Mouse (Mus musculus) embryonic facial prominence, embryonic 13.5 days (tissue): ENCODE data around the gene Rftn1. TPM values are rescaled to one million over a fixed set of nuclear protein-coding genes. Genes with fewer than 3 reads are reported as not detected.

Source experiments
- ATAC-seq: fragments of 200-750 bp; cut with Nextera tagmentation; 2 replicates; pipeline ENCODE4 v1.8.0; 2017; ENCODE audit warnings: low read depth; ENCODE audit not compliant: insufficient number of reproducible peaks, insufficient read depth, low FRiP score, low TSS enrichment
- H3K27ac ChIP-seq: fragments of 300-500 bp; sonication (generic); 2 replicates; pipeline ENCODE4 v1.5.1; 2015; ENCODE audit warnings: moderate library complexity, mild to moderate bottlenecking, inconsistent platforms
- H3K27me3 ChIP-seq: fragments of 300-500 bp; sonication (generic); 2 replicates; pipeline ENCODE4 v1.6.1; 2015; ENCODE audit warnings: mild to moderate bottlenecking, inconsistent platforms
- H3K36me3 ChIP-seq: fragments of 300-500 bp; sonication (generic); 2 replicates; pipeline ENCODE4 v1.6.1; 2015; ENCODE audit warnings: mild to moderate bottlenecking, inconsistent platforms
- H3K4me1 ChIP-seq: fragments of 300-500 bp; sonication (generic); 2 replicates; pipeline ENCODE4 v1.6.1; 2015; ENCODE audit warnings: inconsistent platforms
- H3K4me2 ChIP-seq: fragments of 300-500 bp; sonication (generic); 2 replicates; pipeline ENCODE4 v1.6.1; 2015; ENCODE audit warnings: moderate library complexity, mild to moderate bottlenecking, inconsistent platforms
- H3K4me3 ChIP-seq: fragments of 300-500 bp; sonication (generic); 2 replicates; pipeline ENCODE4 v1.5.1; 2015; ENCODE audit warnings: mild to moderate bottlenecking, inconsistent platforms
- H3K9ac ChIP-seq: fragments of 300-500 bp; sonication (generic); 2 replicates; pipeline ENCODE4 v1.6.1; 2015; ENCODE audit warnings: mild to moderate bottlenecking, inconsistent platforms
- H3K9me3 ChIP-seq: fragments of 300-500 bp; sonication (generic); 2 replicates; pipeline ENCODE4 v1.6.1; 2016; ENCODE audit warnings: inconsistent platforms
- WGBS: fragments of 180-500 bp; shearing (Covaris S2); methylation state at CpG from one replicate; pipeline ENCODE4 v1.1.7; 2015; ENCODE audit warnings: mixed read lengths; 5-methylcytosine and 5-hydroxymethylcytosine counted together
- polyA plus RNA-seq: library from polyadenylated mRNA; unstranded; fragments of >200 nt; fragmentation: Nextera tagmentation; extraction: Ambion mirVana; gene quantifications from 2 replicates; pipeline ENCODE4 v1.2.1, GENCODE M21; 2015

Gene Rftn1
- polyA plus RNA-seq, 1 experiment from 2014 or later, result 15.8 TPM

GRCm38 (mm10) chr17:50100070-50100469 lies 90.4 kb downstream of the Rftn1 start:
- Histone ChIP-seq H3K27me3 (no peaks in the 10 kb centered on the region), H3K36me3 (no peaks in the 10 kb centered on the region), H3K9ac (no peak overlapping the region), H3K4me1 (peaks cover 4% of the 10 kb centered on the region; the same call in 1 of the 2 replicates), H3K27ac (no peak overlapping the region), H3K4me3 (no peak overlapping the region), H3K4me2 (no peak overlapping the region), H3K9me3 (no peaks in the 10 kb centered on the region)
- no peak for ATAC-seq
- 64% methylated on average over 12 of the region's 12 CpGs for WGBS

- H3K4me2 ChIP-seq, result no peak overlapping the region
- H3K9me3 ChIP-seq, result no peaks in the 10 kb centered on the region
- peaks cover 4% of the 10 kb centered on the region; the same call in 1 of the 2 replicates for H3K4me1 ChIP-seq
- H3K36me3 ChIP-seq, result no peaks in the 10 kb centered on the region
- no peaks in the 10 kb centered on the region for H3K27me3 ChIP-seq
- ATAC-seq, result no peak
- no peak overlapping the region for H3K9ac ChIP-seq
- H3K27ac ChIP-seq, result no peak overlapping the region
- H3K4me3 ChIP-seq, result no peak overlapping the region
- 67% methylated on average over 8 of the region's 8 CpGs for WGBS
These were observed 91.1 kb downstream of the Rftn1 start for GRCm38 (mm10) chr17:50099378-50099777.

GRCm38 (mm10) chr17:50098297-50098696 lies 92.2 kb downstream of the Rftn1 start:
- Histone ChIP-seq H3K9ac (no peak overlapping the region), H3K27ac (no peak overlapping the region), H3K9me3 (no peaks in the 10 kb centered on the region), H3K4me1 (peaks cover 4% of the 10 kb centered on the region; the same call in 1 of the 2 replicates), H3K36me3 (no peaks in the 10 kb centered on the region), H3K4me3 (no peak overlapping the region), H3K27me3 (no peaks in the 10 kb centered on the region), H3K4me2 (no peak overlapping the region)
- ATAC-seq, result no peak
- WGBS, result 82% methylated on average over 6 of the region's 6 CpGs

GRCm38 (mm10) chr17:50097831-50098230 lies 92.6 kb downstream of the Rftn1 start:
- Histone ChIP-seq H3K27ac (no peak overlapping the region), H3K36me3 (no peaks in the 10 kb centered on the region), H3K9ac (no peak overlapping the region), H3K4me2 (no peak overlapping the region), H3K4me3 (no peak overlapping the region), H3K27me3 (no peaks in the 10 kb centered on the region), H3K4me1 (peaks cover 6% of the 10 kb centered on the region), H3K9me3 (no peaks in the 10 kb centered on the region)
- ATAC-seq, result no peak
- WGBS, result 83% methylated on average over 5 of the region's 5 CpGs

GRCm38 (mm10) chr17:50096305-50096704 lies 94.2 kb downstream of the Rftn1 start:
- Histone ChIP-seq H3K4me2 (no peak overlapping the region), H3K27me3 (no peaks in the 10 kb centered on the region), H3K36me3 (no peaks in the 10 kb centered on the region), H3K9ac (no peak overlapping the region), H3K27ac (no peak overlapping the region), H3K4me3 (no peak overlapping the region), H3K9me3 (no peaks in the 10 kb centered on the region), H3K4me1 (peaks cover 19% of the 10 kb centered on the region)
- 96% methylated on average over 4 of the region's 4 CpGs for WGBS
- no peak for ATAC-seq

GRCm38 (mm10) chr17:50094596-50094995 lies 95.9 kb downstream of the Rftn1 start:
- no peak overlapping the region for H3K27ac ChIP-seq
- H3K4me3 ChIP-seq, result no peak overlapping the region
- H3K36me3 ChIP-seq, result no peaks in the 10 kb centered on the region
- H3K9ac ChIP-seq, result no peak overlapping the region
- H3K4me2 ChIP-seq, result no peak overlapping the region
- no peak for ATAC-seq
- H3K27me3 ChIP-seq, result no peaks in the 10 kb centered on the region
- H3K4me1 ChIP-seq, result peaks cover 16% of the 10 kb centered on the region; the same call in 1 of the 2 replicates
- H3K9me3 ChIP-seq, result no peaks in the 10 kb centered on the region

GRCm38 (mm10) chr17:50094077-50094476 lies 96.4 kb downstream of the Rftn1 start:
- Histone ChIP-seq H3K4me1 (peaks cover 16% of the 10 kb centered on the region; the same call in 1 of the 2 replicates), H3K9ac (no peak overlapping the region), H3K27me3 (no peaks in the 10 kb centered on the region), H3K4me3 (no peak overlapping the region), H3K36me3 (no peaks in the 10 kb centered on the region), H3K27ac (no peak overlapping the region), H3K4me2 (no peak overlapping the region), H3K9me3 (no peaks in the 10 kb centered on the region)
- ATAC-seq, result no peak
- WGBS, result 74% methylated on average over 5 of the region's 5 CpGs

GRCm38 (mm10) chr17:50093356-50093755 lies 97.1 kb downstream of the Rftn1 start:
- H3K4me3 ChIP-seq, result no peak overlapping the region

GRCm38 (mm10) chr17:50092848-50093247 lies 97.6 kb downstream of the Rftn1 start:
- WGBS, result 79% methylated on average over 8 of the region's 8 CpGs

More at GRCm38 (mm10) chr17:50093356-50093755, 97.1 kb downstream of the Rftn1 start:
- Histone ChIP-seq H3K4me2 (no peak overlapping the region), H3K27me3 (no peaks in the 10 kb centered on the region), H3K27ac (no peak overlapping the region), H3K4me1 (peaks cover 16% of the 10 kb centered on the region; the same call in 1 of the 2 replicates), H3K9ac (no peak overlapping the region), H3K9me3 (no peaks in the 10 kb centered on the region), H3K36me3 (no peaks in the 10 kb centered on the region)
- no peak for ATAC-seq
- WGBS, result 65% methylated on average over 3 of the region's 3 CpGs

GRCm38 (mm10) chr17:50091829-50092228 lies 98.6 kb downstream of the Rftn1 start:
- WGBS, result 25% methylated on average over 6 of the region's 6 CpGs
- ATAC-seq, result no peak
- no peaks in the 10 kb centered on the region for H3K9me3 ChIP-seq
- H3K36me3 ChIP-seq, result no peaks in the 10 kb centered on the region
- H3K27ac ChIP-seq, result no peak overlapping the region
- no peak overlapping the region for H3K4me3 ChIP-seq
- H3K9ac ChIP-seq, result no peak overlapping the region
- no peaks in the 10 kb centered on the region for H3K27me3 ChIP-seq
- H3K4me1 ChIP-seq, result peaks cover 16% of the 10 kb centered on the region; the same call in 1 of the 2 replicates
- H3K4me2 ChIP-seq, result no peak overlapping the region

More at GRCm38 (mm10) chr17:50092848-50093247, 97.6 kb downstream of the Rftn1 start:
- ATAC-seq, result no peak
- H3K4me1 ChIP-seq, result peaks cover 16% of the 10 kb centered on the region; the same call in 1 of the 2 replicates
- H3K9ac ChIP-seq, result no peak overlapping the region
- no peaks in the 10 kb centered on the region for H3K36me3 ChIP-seq
- H3K27ac ChIP-seq, result no peak overlapping the region
- no peak overlapping the region for H3K4me3 ChIP-seq
- no peak overlapping the region for H3K4me2 ChIP-seq
- no peaks in the 10 kb centered on the region for H3K9me3 ChIP-seq
- H3K27me3 ChIP-seq, result no peaks in the 10 kb centered on the region

- no peak for ATAC-seq
- H3K27ac ChIP-seq, result no peak overlapping the region
- no peaks in the 10 kb centered on the region for H3K9me3 ChIP-seq
These were observed 100.7 kb downstream of the Rftn1 start for GRCm38 (mm10) chr17:50089725-50090124.

GRCm38 (mm10) chr17:50088054-50088453 lies 102.4 kb downstream of the Rftn1 start:
- Histone ChIP-seq H3K9ac (no peak overlapping the region), H3K9me3 (no peaks in the 10 kb centered on the region), H3K27me3 (no peaks in the 10 kb centered on the region), H3K4me3 (no peak overlapping the region), H3K27ac (no peak overlapping the region), H3K4me1 (peaks cover 16% of the 10 kb centered on the region; the same call in 1 of the 2 replicates), H3K36me3 (peaks cover 5% of the 10 kb centered on the region; the same call in 1 of the 2 replicates), H3K4me2 (no peak overlapping the region)
- no peak for ATAC-seq
- 90% methylated on average over 3 of the region's 3 CpGs for WGBS

More at GRCm38 (mm10) chr17:50089725-50090124, 100.7 kb downstream of the Rftn1 start:
- Histone ChIP-seq H3K4me1 (peaks cover 16% of the 10 kb centered on the region; the same call in 1 of the 2 replicates), H3K27me3 (no peaks in the 10 kb centered on the region), H3K4me2 (no peak overlapping the region), H3K4me3 (no peak overlapping the region), H3K9ac (no peak overlapping the region), H3K36me3 (peaks cover 5% of the 10 kb centered on the region; the same call in 1 of the 2 replicates)
- WGBS, result 84% methylated on average over 8 of the region's 8 CpGs
